Mouse (Mus musculus) liver, embryonic 14.5 days (tissue): ENCODE results near the gene Slk.

Experiments
- CTCF ChIP-seq: IDR thresholded peaks from 2 replicates; pipeline ENCODE4 v1.5.1; 2016; ENCODE audit warnings: antibody characterized with exemption, low read depth, control low read depth
- EP300 ChIP-seq: IDR thresholded peaks from 2 replicates; pipeline ENCODE4 v1.6.1; 2016; ENCODE audit warnings: antibody characterized with exemption, low read depth

- TF ChIP-seq CTCF = no peak
- no peak for TF ChIP-seq EP300
Measured at GRCm38 (mm10) chr19:47678675-47679074, 99.2 kb downstream of the Slk start.
